Mouse (Mus musculus): ENCODE data around the gene Dyrk2. TPM values are rescaled to one million over a fixed set of nuclear protein-coding genes. Genes with fewer than 3 reads are reported as not detected.

Dyrk2 gene
- polyA plus RNA-seq, 1 experiment from 2014 or later: 15.4 TPM

GRCm38 (mm10) chr10:118810908-118811711 lies 58.9 kb downstream of the Dyrk2 start:
- no peaks in the 10 kb centered on the region for H3K27me3 ChIP-seq (ENCODE audit: control insufficient read depth, insufficient read depth, low read length)
- H3K4me1 ChIP-seq (ENCODE audit: control insufficient read depth, insufficient read depth, low read length): peaks cover 11% of the 10 kb centered on the region
- WGBS (ENCODE audit: insufficient replicate concordance): 38% methylated on average over 16 of the region's 16 CpGs
- no peaks in the 10 kb centered on the region for H3K36me3 ChIP-seq (ENCODE audit: control insufficient read depth, insufficient read depth, low read length)
- H3K27ac ChIP-seq (ENCODE audit: low read depth, low read length): no peak overlapping the region
- no peak overlapping the region for H3K9ac ChIP-seq (ENCODE audit: low read depth, low read length)
- H3K4me3 ChIP-seq (ENCODE audit: low read depth, low read length): no peak overlapping the region
- H3K9me3 ChIP-seq (replicated peaks; ENCODE audit: control insufficient read depth, low read length): no peaks in the 10 kb centered on the region
- peak overlapping the region; percentile 24; the same call in 1 of the 2 replicates for H3K4me2 ChIP-seq
- ATAC-seq (replicated peaks; ENCODE audit: insufficient number of reproducible peaks, low FRiP score, low TSS enrichment): peak; percentile 42; the same call in 1 of the 2 replicates
